Mouse (Mus musculus): ENCODE results near the gene Slco2b1. TPM values are rescaled to one million over a fixed set of nuclear protein-coding genes. Genes with fewer than 3 reads are reported as not detected.

The Slco2b1 gene
- polyA plus RNA-seq, 1 experiment from 2014 or later: 3.0 TPM

Other genes starting within 250 kb of the Slco2b1 start
- 0.66 and 0.75 TPM in 2 replicates for gene Klhl35, start 245.3 kb downstream of the Slco2b1 start, polyA plus RNA-seq (2015; fragmentation: Nextera tagmentation; extraction: Ambion mirVana)
- gene Rps3, start 227.6 kb downstream of the Slco2b1 start, polyA plus RNA-seq (2015; fragmentation: Nextera tagmentation; extraction: Ambion mirVana): 746 and 752 TPM in 2 replicates
- 11.2 and 11.4 TPM in 2 replicates for gene Arrb1, start 175.9 kb downstream of the Slco2b1 start, polyA plus RNA-seq (2015; fragmentation: Nextera tagmentation; extraction: Ambion mirVana)
- 0.67 and 0.72 TPM in 2 replicates for gene Tpbgl, start 84.2 kb downstream of the Slco2b1 start, polyA plus RNA-seq (2015; fragmentation: Nextera tagmentation; extraction: Ambion mirVana)
- not detected in 2 replicates for gene Olfr520, start 18.9 kb upstream of the Slco2b1 start, polyA plus RNA-seq (2015; fragmentation: Nextera tagmentation; extraction: Ambion mirVana)
- not detected in 2 replicates for gene Olfr521, start 52.2 kb upstream of the Slco2b1 start, polyA plus RNA-seq (2015; fragmentation: Nextera tagmentation; extraction: Ambion mirVana)
- gene Neu3, start 117.1 kb upstream of the Slco2b1 start, polyA plus RNA-seq (2015; fragmentation: Nextera tagmentation; extraction: Ambion mirVana): 3.0 and 3.5 TPM in 2 replicates
- gene Xrra1, start 147.8 kb upstream of the Slco2b1 start, polyA plus RNA-seq (2015; fragmentation: Nextera tagmentation; extraction: Ambion mirVana): 0.26 TPM in 2 replicates
- gene Spcs2, start 152.1 kb upstream of the Slco2b1 start, polyA plus RNA-seq (2015; fragmentation: Nextera tagmentation; extraction: Ambion mirVana): 361 and 372 TPM in 2 replicates

All from kidney, embryonic 16.5 days (tissue).